In genomic region chr8:26305061-26305879, GRCm38 (mm10) we compare ENCODE assay signal across 12 mouse cellular contexts.
DNase-seq lines count a peak whose midpoint lies in the region; ATAC-seq lines count a peak whose summit lies in the region.
"Had no signal": no experiment of that assay in that cellular context is flagged by ENCODE, and none has a peak within 500 bp of the region (broad histone marks: within the 10 kb centered on the region; RNA-seq: fewer than 3 reads in every experiment).

No protein-coding gene starts in this region.

- H3K27me3 ChIP-seq in embryonic facial prominence, embryonic 14.5 days (replicated peaks; ENCODE audit: control insufficient read depth, insufficient read depth, low read length), result no peaks in the 10 kb centered on the region
- H3K27me3 ChIP-seq in hindbrain, embryonic 16.5 days (replicated peaks; ENCODE audit: control insufficient read depth, insufficient read depth, low read length), result no peaks in the 10 kb centered on the region
- H3K27me3 ChIP-seq in neural tube, embryonic 13.5 days, result no peaks in the 10 kb centered on the region; the same call in 1 of the 2 replicates

- no peaks in the 10 kb centered on the region for H3K36me3 ChIP-seq in embryonic facial prominence, embryonic 14.5 days (ENCODE audit: control insufficient read depth, insufficient read depth, low read length)
- H3K36me3 ChIP-seq in hindbrain, embryonic 16.5 days (ENCODE audit: control insufficient read depth, insufficient read depth, low read length), result no peaks in the 10 kb centered on the region
- H3K36me3 ChIP-seq in neural tube, embryonic 13.5 days, result no peaks in the 10 kb centered on the region
- H3K36me3 ChIP-seq: G1E had no signal

- no peak overlapping the region for H3K9ac ChIP-seq in embryonic facial prominence, embryonic 14.5 days (ENCODE audit: low read depth, low read length)
- H3K9ac ChIP-seq in hindbrain, embryonic 16.5 days (ENCODE audit: low read depth, low read length), result no peak overlapping the region
- H3K9ac ChIP-seq in neural tube, embryonic 13.5 days, result no peak overlapping the region

- intact Hi-C loops in heart, postnatal 25 days (cut with DNase I), result no loop called here

- DNase-seq in heart, adult 11 months, result peak; percentile 87
- no peak for DNase-seq in heart, postnatal 25 days (ENCODE audit: low spot score)
- peak; percentile 66 for DNase-seq in embryonic facial prominence, embryonic 14.5 days (ENCODE audit: low spot score)
- DNase-seq in cerebellum, postnatal 4 days (ENCODE audit: low spot score in 2 of 2), result no peak
- no peak for DNase-seq in layer of hippocampus, postnatal 25 days (ENCODE audit: extremely low spot score in 1 of 2, low spot score in 1 of 2)
- no peak for DNase-seq in lung, postnatal 14 days
- DNase-seq: adrenal gland, postnatal 14 days; cerebellum, postnatal 14 days; spleen, adult 18-20 months had no signal

- H3K9me3 ChIP-seq in embryonic facial prominence, embryonic 14.5 days (ENCODE audit: control insufficient read depth, low read length), result no peaks in the 10 kb centered on the region
- no peaks in the 10 kb centered on the region for H3K9me3 ChIP-seq in hindbrain, embryonic 16.5 days (ENCODE audit: control insufficient read depth, low read length)
- no peaks in the 10 kb centered on the region for H3K9me3 ChIP-seq in neural tube, embryonic 13.5 days
- H3K9me3 ChIP-seq: G1E had no signal

- peak; percentile 73; the same call in 1 of the 2 replicates for ATAC-seq in embryonic facial prominence, embryonic 14.5 days (ENCODE audit: low read depth)
- peak; percentile 90 for ATAC-seq in hindbrain, embryonic 16.5 days
- peak; percentile 72 for ATAC-seq in neural tube, embryonic 13.5 days (ENCODE audit: low read depth)

- 46% methylated on average over 18 of the region's 18 CpGs for WGBS in embryonic facial prominence, embryonic 14.5 days
- WGBS in hindbrain, embryonic 16.5 days, result 39% methylated on average over 18 of the region's 18 CpGs
- WGBS in neural tube, embryonic 13.5 days, result 39% methylated on average over 18 of the region's 18 CpGs

- peaks cover 33% of the 10 kb centered on the region for H3K4me1 ChIP-seq in embryonic facial prominence, embryonic 14.5 days (ENCODE audit: control insufficient read depth, insufficient read depth, low read length)
- peaks cover 13% of the 10 kb centered on the region for H3K4me1 ChIP-seq in hindbrain, embryonic 16.5 days (ENCODE audit: control insufficient read depth, insufficient read depth, low read depth, low read length)
- H3K4me1 ChIP-seq in neural tube, embryonic 13.5 days (replicated peaks), result peaks cover 30% of the 10 kb centered on the region

- no peak overlapping the region for H3K27ac ChIP-seq in embryonic facial prominence, embryonic 14.5 days (replicated peaks; ENCODE audit: low read depth, low read length)
- peak overlapping the region; percentile 18; the same call in 1 of the 2 replicates for H3K27ac ChIP-seq in hindbrain, embryonic 16.5 days (ENCODE audit: low read depth, low read length)
- peak overlapping the region; percentile 42; the same call in 1 of the 2 replicates for H3K27ac ChIP-seq in neural tube, embryonic 13.5 days (replicated peaks)

- H3K4me3 ChIP-seq in embryonic facial prominence, embryonic 14.5 days (ENCODE audit: low read depth, low read length), result no peak overlapping the region
- no peak overlapping the region for H3K4me3 ChIP-seq in hindbrain, embryonic 16.5 days (ENCODE audit: low read length)
- H3K4me3 ChIP-seq in neural tube, embryonic 13.5 days, result no peak overlapping the region

- H3K4me2 ChIP-seq in embryonic facial prominence, embryonic 14.5 days (ENCODE audit: low read depth, low read length), result no peak overlapping the region
- no peak overlapping the region for H3K4me2 ChIP-seq in hindbrain, embryonic 16.5 days (ENCODE audit: low read length)
- no peak overlapping the region for H3K4me2 ChIP-seq in neural tube, embryonic 13.5 days

Comparison
In these comparisons a context has a peak if more than half of its experiments do, and no peak if none do; other contexts are left out.
1. DNase-seq: peak in heart, adult 11 months (single experiment) and embryonic facial prominence, embryonic 14.5 days (single experiment); none in heart, postnatal 25 days (single experiment), cerebellum, postnatal 4 days (0 of 2), layer of hippocampus, postnatal 25 days (0 of 2) and lung, postnatal 14 days (single experiment).
2. Peak in every context shown above with its lines, with median percentiles within 50 percentile points of each other: ATAC-seq.